Mouse (Mus musculus) lung, postnatal 25 days (tissue): ENCODE measurements at regions not wholly inside any gene's neighbourhood (a gene's known extent, or its start where the extent isn't known, plus 50 kb on each side); places are given as distances from the start of the nearest gene placed in this dataset.

Experiments used
- DNase-seq: peaks from one replicate; pipeline ENCODE4 v3.0.0; 2022; ENCODE audit warnings: low spot score

GRCm38 (mm10) chr1:94582526-94582925, 530.2 kb upstream of the Pdcd1 start:
- no peak for DNase-seq

GRCm38 (mm10) chr1:94581650-94582405, 529.5 kb upstream of the Pdcd1 start:
- peak; percentile 38 for DNase-seq

GRCm38 (mm10) chr1:94532773-94533541, 480.6 kb upstream of the Pdcd1 start:
- DNase-seq, result no peak

GRCm38 (mm10) chr1:94504080-94504520, 451.7 kb upstream of the Pdcd1 start:
- no peak for DNase-seq

- no peak for DNase-seq
These were observed 451.2 kb upstream of the Pdcd1 start for GRCm38 (mm10) chr1:94503379-94504079.

- no peak for DNase-seq
These were observed 449.9 kb upstream of the Pdcd1 start for GRCm38 (mm10) chr1:94502066-94502861.

GRCm38 (mm10) chr1:94496992-94497391, 444.6 kb upstream of the Pdcd1 start:
- DNase-seq, result no peak

GRCm38 (mm10) chr1:94496341-94496740, 444.0 kb upstream of the Pdcd1 start:
- no peak for DNase-seq

- DNase-seq, result no peak
These were observed 434.7 kb upstream of the Pdcd1 start for GRCm38 (mm10) chr1:94487062-94487461.

- peak; percentile 59 for DNase-seq
These were observed 417.5 kb upstream of the Pdcd1 start for GRCm38 (mm10) chr1:94469834-94470233.

GRCm38 (mm10) chr1:94423731-94424130, 371.4 kb upstream of the Pdcd1 start:
- DNase-seq, result no peak

GRCm38 (mm10) chr1:94413043-94413442, 360.7 kb upstream of the Pdcd1 start:
- DNase-seq, result no peak

GRCm38 (mm10) chr1:94366606-94367005, 314.3 kb upstream of the Pdcd1 start:
- DNase-seq, result no peak

GRCm38 (mm10) chr1:94356996-94357395, 304.6 kb upstream of the Pdcd1 start:
- DNase-seq, result no peak

- no peak for DNase-seq
These were observed 303.5 kb upstream of the Pdcd1 start for GRCm38 (mm10) chr1:94355873-94356272.

GRCm38 (mm10) chr1:94342576-94342975, 290.2 kb upstream of the Pdcd1 start:
- no peak for DNase-seq

- DNase-seq, result no peak
These were observed 288.9 kb upstream of the Pdcd1 start for GRCm38 (mm10) chr1:94341237-94341636.

- DNase-seq, result no peak
These were observed 265.7 kb upstream of the Pdcd1 start for GRCm38 (mm10) chr1:94318029-94318428.

- DNase-seq, result no peak
These were observed 246.0 kb upstream of the Pdcd1 start for GRCm38 (mm10) chr1:94298395-94298794.

GRCm38 (mm10) chr1:94272569-94272968, 220.2 kb upstream of the Pdcd1 start:
- DNase-seq, result no peak

GRCm38 (mm10) chr1:94263313-94263712, 211.0 kb upstream of the Pdcd1 start:
- no peak for DNase-seq

- no peak for DNase-seq
These were observed 183.1 kb upstream of the Pdcd1 start for GRCm38 (mm10) chr1:94235426-94235825.
